Mouse (Mus musculus) ZHBTc4 (cell line): Measurements from ENCODE around the gene C87414.
"Not testable (repeated sequence)": the region's sequence is repeated elsewhere in the genome, so short reads cannot be mapped to it uniquely, and the experiment has no call there.

Source experiments
- DNase-seq: peaks from one replicate; pipeline ENCODE4 v3.0.0-alpha.2; 2011; ENCODE audit warnings: low read depth, low spot score

Gene C87414

GRCm38 (mm10) chr5:93671451-93671850 lies at the start of gene C87414:
Gene C87414 (minus strand): TSS chr5:93671551.
- not testable (repeated sequence) for DNase-seq

GRCm38 (mm10) chr5:93684661-93685060 lies 13.3 kb upstream of the C87414 start:
- not testable (repeated sequence) for DNase-seq
